Mouse (Mus musculus): Measurements from ENCODE around the gene Rgs7.

The Rgs7 gene

GRCm38 (mm10) chr1:175028716-175029204, 463.5 kb downstream of the Rgs7 start:
- no peak for DNase-seq (ENCODE audit: low read depth, low spot score)

- no peak for DNase-seq (ENCODE audit: low read depth, low spot score)
Observed at GRCm38 (mm10) chr1:175028267-175028666, 464.0 kb downstream of the Rgs7 start.

- no peak for DNase-seq (ENCODE audit: low read depth, low spot score)
Observed at GRCm38 (mm10) chr1:175025781-175026309, 466.5 kb downstream of the Rgs7 start.

- no peak for DNase-seq (ENCODE audit: low read depth, low spot score)
Observed at GRCm38 (mm10) chr1:175024136-175024535, 468.2 kb downstream of the Rgs7 start.

All from 3T3-L1 (cell line).